Mouse (Mus musculus) liver, postnatal 0 days (tissue): Measurements from ENCODE around the gene Nkx2-4.

Experiments used
- CTCF ChIP-seq: sonication (generic); IDR thresholded peaks from 2 replicates; pipeline ENCODE4 v1.5.1; 2016; ENCODE audit warnings: antibody characterized with exemption, low read depth
- EP300 ChIP-seq: IDR thresholded peaks from 2 replicates; pipeline ENCODE4 v1.6.1; 2016; ENCODE audit warnings: antibody characterized with exemption, low read depth, mild to moderate bottlenecking

DNA sequence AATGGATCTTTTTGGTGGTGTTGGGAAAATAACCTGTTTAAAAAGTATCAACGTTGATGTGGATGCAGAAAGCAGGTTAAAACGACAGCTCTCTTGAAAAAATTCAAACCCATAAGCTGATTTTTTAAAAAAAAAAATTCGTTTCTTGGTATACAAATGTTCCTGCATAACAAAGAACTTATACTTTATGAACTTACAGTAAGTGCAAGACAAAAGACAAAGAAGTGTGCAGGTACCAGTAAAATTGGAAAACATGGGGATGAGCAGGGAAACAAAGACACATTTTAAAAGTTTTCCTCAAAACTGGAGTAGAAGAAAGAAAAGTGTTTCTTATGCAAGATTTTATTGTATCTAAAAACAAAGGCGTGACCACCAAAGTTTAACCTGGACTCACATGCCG is 1.2 kb upstream of the Nkx2-4 start:
- TF ChIP-seq CTCF (no peak), EP300 (no peak)
